Mouse (Mus musculus) neural tube, embryonic 12.5 days (tissue): Measurements from ENCODE around the gene Gm19935. TPM values are rescaled to one million over a fixed set of nuclear protein-coding genes. Genes with fewer than 3 reads are reported as not detected.

Source experiments
- ATAC-seq: fragments of 200-750 bp; cut with Nextera tagmentation; 2 replicates; pipeline ENCODE4 v1.8.0; 2017; ENCODE audit warnings: low read depth, mild to moderate bottlenecking, moderate TSS enrichment, moderate library complexity; ENCODE audit not compliant: low FRiP score
- H3K27ac ChIP-seq: fragments of 300-500 bp; sonication (generic); 2 replicates; pipeline ENCODE4 v1.5.1; 2016
- H3K27me3 ChIP-seq: fragments of 300-500 bp; sonication (generic); replicated peaks from 2 replicates; pipeline ENCODE4 v1.6.1; 2016; ENCODE audit warnings: mild to moderate bottlenecking
- H3K36me3 ChIP-seq: fragments of 300-500 bp; sonication (generic); 2 replicates; pipeline ENCODE4 v1.6.1; 2016; ENCODE audit warnings: mild to moderate bottlenecking
- H3K4me1 ChIP-seq: fragments of 300-500 bp; sonication (generic); 2 replicates; pipeline ENCODE4 v1.6.1; 2016
- H3K4me2 ChIP-seq: fragments of 300-500 bp; sonication (generic); replicated peaks from 2 replicates; pipeline ENCODE4 v1.6.1; 2016; ENCODE audit warnings: mild to moderate bottlenecking
- H3K4me3 ChIP-seq: fragments of 300-500 bp; sonication (generic); 2 replicates; pipeline ENCODE4 v1.5.1; 2016
- H3K9ac ChIP-seq: fragments of 300-500 bp; sonication (generic); 2 replicates; pipeline ENCODE4 v1.6.1; 2016; ENCODE audit warnings: mild to moderate bottlenecking
- H3K9me3 ChIP-seq: fragments of 300-500 bp; sonication (generic); 2 replicates; pipeline ENCODE4 v1.6.1; 2016; ENCODE audit warnings: mild to moderate bottlenecking
- WGBS: fragments of 180-500 bp; shearing (Covaris S2); methylation state at CpG from one replicate; pipeline ENCODE4 v1.1.7; 2016; 5-methylcytosine and 5-hydroxymethylcytosine counted together
- polyA plus RNA-seq: library from polyadenylated mRNA; unstranded; fragments of >200 nt; fragmentation: Nextera tagmentation; extraction: Ambion mirVana; gene quantifications from 2 replicates; pipeline ENCODE4 v1.2.1, GENCODE M21; 2016

Gene Gm19935
- polyA plus RNA-seq, 1 experiment from 2014 or later: 0.47 TPM

DNA sequence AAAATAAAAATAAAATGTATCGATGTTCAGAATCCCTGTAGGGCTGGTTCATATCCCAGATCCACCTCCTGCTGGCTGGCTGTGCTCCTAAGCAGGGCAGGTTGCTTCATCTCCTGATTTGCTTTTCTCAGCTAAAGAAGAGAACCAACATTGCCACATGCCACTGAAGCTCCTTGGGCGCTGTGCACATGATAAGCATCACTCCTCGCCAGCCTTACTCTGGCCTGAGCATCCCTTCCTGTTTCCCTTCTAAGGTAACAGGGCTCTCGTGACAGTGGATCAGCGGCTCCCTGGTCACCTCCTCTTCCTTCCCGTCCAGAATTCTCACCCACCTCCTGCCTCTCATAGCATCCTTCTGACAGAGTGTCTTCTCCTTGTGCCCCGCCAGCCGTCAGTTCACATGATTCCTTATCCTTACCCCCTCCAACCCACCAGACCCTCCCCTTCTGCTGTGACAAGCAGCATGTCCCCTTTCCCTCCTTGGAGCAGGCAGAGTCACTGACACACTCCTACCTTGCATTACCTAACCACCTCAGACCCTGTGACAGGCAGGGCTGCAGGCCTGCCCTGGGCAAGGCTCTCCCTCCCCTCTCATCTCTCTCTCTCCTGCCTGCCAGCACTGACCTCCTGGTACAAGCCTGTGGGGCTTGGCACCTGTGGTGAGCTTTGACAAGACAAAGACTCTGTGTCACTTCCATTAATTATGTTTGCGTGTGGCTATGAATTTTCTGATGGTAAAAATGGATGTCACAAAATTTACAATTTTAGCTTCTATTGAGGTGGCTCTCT lies 27.2 kb upstream of the Gm19935 start:
- no peak for ATAC-seq
- 81% methylated on average over 9 of the region's 9 CpGs for WGBS
- Histone ChIP-seq H3K4me1 (peaks cover 4% of the 10 kb centered on the region), H3K27me3 (no peaks in the 10 kb centered on the region), H3K36me3 (no peaks in the 10 kb centered on the region), H3K27ac (no peak overlapping the region), H3K4me3 (no peak overlapping the region), H3K9me3 (no peaks in the 10 kb centered on the region), H3K9ac (no peak overlapping the region), H3K4me2 (no peak overlapping the region)

GRCm38 (mm10) chr8:90843127-90843526 lies 25.9 kb upstream of the Gm19935 start:
- Histone ChIP-seq H3K27me3 (no peaks in the 10 kb centered on the region), H3K36me3 (no peaks in the 10 kb centered on the region), H3K27ac (no peak overlapping the region), H3K4me2 (no peak overlapping the region), H3K9me3 (no peaks in the 10 kb centered on the region), H3K9ac (no peak overlapping the region), H3K4me3 (no peak overlapping the region), H3K4me1 (no peaks in the 10 kb centered on the region)
- ATAC-seq: no peak
- WGBS: 79% methylated on average over 6 of the region's 6 CpGs

DNA sequence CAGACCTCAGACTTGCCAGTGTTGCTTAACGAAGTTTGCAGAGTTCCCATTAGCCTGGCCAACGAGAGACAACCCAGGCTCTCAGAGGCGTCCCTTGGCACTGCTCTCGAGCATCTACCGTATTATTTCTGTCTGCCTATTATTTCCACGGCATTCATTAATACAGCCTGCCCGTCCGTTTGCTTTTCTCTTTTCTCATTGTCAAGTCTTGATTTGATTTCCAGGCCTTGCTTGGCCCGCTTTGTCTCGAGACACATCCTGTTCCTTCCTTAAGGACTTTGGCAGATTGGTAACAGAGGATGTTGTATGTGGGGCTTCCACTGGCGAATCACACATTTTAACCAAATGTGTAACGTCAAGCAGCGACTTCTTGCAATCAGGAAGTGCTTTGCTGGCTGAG lies 24.1 kb upstream of the Gm19935 start:
- Histone ChIP-seq H3K27ac (no peak overlapping the region), H3K4me3 (no peak overlapping the region), H3K27me3 (no peaks in the 10 kb centered on the region), H3K4me1 (no peaks in the 10 kb centered on the region), H3K9ac (no peak overlapping the region), H3K4me2 (no peak overlapping the region), H3K36me3 (no peaks in the 10 kb centered on the region), H3K9me3 (no peaks in the 10 kb centered on the region)
- WGBS: 79% methylated on average over 13 of the region's 13 CpGs
- no peak for ATAC-seq

DNA sequence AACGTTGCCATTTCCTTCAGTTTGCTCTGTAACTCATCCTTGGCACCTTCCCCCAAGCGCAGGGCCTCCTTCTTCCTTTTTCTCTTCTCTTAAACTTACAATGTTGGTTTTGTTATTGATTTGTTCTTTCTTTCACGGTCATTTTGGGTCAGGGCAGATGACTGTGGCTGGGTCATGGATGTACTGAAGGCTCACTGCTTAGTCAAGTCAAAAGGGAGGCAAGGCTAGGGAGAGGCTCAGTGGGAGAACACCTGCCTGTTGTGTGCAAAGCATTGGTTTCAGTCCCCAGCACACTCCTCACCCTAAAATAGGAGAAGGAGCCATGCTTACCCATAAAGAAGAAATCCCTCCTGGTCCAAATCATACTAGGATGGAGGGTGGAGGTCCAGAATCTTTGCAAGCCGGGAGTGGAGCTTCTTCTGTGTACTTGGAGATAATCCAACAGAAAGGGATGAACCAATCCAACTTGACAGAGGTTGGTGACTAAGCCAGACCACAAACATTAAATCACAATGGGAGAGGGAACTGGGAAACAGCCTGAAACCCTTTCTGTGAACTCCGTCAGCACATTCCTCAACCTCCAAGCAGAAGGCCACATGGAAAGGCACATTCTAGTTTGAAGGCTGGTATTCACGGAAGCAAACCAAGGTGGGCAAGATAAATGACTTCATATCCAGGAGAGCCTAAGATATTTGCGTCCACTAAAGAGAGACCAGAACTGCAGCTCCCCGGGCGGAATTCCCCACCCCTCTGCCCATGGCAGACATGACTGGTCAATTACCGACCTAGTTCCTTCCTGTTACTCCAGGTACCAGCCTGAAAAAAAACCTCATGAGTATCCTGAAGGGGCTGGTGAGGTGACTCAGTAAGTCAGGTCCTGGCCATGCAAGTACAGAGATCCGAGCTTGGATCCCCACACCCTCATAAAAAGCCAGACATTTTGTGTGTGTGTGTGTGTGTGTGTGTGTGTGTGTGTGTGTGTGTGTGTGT lies 22.8 kb upstream of the Gm19935 start:
- Histone ChIP-seq H3K4me1 (no peaks in the 10 kb centered on the region), H3K9ac (no peak overlapping the region), H3K27me3 (no peaks in the 10 kb centered on the region), H3K4me2 (no peak overlapping the region), H3K36me3 (no peaks in the 10 kb centered on the region), H3K9me3 (no peaks in the 10 kb centered on the region), H3K27ac (no peak overlapping the region), H3K4me3 (no peak overlapping the region)
- WGBS: 72% methylated on average over 11 of the region's 11 CpGs
- ATAC-seq: no peak

DNA sequence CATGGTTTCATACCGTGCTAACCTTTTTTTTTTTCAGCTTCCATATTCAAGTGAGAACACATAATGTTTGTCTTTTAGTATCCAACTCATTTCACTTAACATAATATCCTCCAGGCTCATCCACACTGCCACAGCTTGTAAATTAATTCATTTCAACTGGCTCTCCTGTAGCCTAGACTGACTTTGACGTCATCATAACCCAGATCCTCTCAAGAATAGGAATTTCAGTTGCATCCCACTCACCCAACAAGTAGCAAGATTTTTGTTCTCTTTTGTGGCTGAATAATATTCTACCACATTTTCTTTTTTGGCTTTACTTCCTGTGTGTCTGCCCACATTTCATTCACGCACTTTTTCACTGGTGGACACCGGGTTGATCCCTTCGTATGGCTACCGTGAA lies 20.2 kb upstream of the Gm19935 start:
- WGBS: 91% methylated on average over 6 of the region's 6 CpGs
- Histone ChIP-seq H3K4me3 (no peak overlapping the region), H3K9me3 (no peaks in the 10 kb centered on the region), H3K27ac (no peak overlapping the region), H3K36me3 (no peaks in the 10 kb centered on the region), H3K9ac (no peak overlapping the region), H3K4me1 (peaks cover 8% of the 10 kb centered on the region; the same call in 1 of the 2 replicates), H3K27me3 (no peaks in the 10 kb centered on the region), H3K4me2 (no peak overlapping the region)
- ATAC-seq: no peak

GRCm38 (mm10) chr8:90834321-90834672 lies 17.1 kb upstream of the Gm19935 start:
- no peak for ATAC-seq
- Histone ChIP-seq H3K4me2 (no peak overlapping the region), H3K9me3 (no peaks in the 10 kb centered on the region), H3K27me3 (no peaks in the 10 kb centered on the region), H3K4me3 (no peak overlapping the region), H3K36me3 (no peaks in the 10 kb centered on the region), H3K9ac (no peak overlapping the region), H3K27ac (no peak overlapping the region), H3K4me1 (peaks cover 12% of the 10 kb centered on the region)
- 86% methylated on average over 3 of the region's 3 CpGs for WGBS

- Histone ChIP-seq H3K27me3 (no peaks in the 10 kb centered on the region), H3K27ac (no peak overlapping the region), H3K9ac (no peak overlapping the region), H3K4me2 (no peak overlapping the region), H3K36me3 (no peaks in the 10 kb centered on the region), H3K9me3 (no peaks in the 10 kb centered on the region), H3K4me1 (peaks cover 17% of the 10 kb centered on the region), H3K4me3 (no peak overlapping the region)
- ATAC-seq: no peak
- WGBS: 65% methylated on average over 6 of the region's 6 CpGs
Measured at GRCm38 (mm10) chr8:90833628-90834320, 16.6 kb upstream of the Gm19935 start.

DNA sequence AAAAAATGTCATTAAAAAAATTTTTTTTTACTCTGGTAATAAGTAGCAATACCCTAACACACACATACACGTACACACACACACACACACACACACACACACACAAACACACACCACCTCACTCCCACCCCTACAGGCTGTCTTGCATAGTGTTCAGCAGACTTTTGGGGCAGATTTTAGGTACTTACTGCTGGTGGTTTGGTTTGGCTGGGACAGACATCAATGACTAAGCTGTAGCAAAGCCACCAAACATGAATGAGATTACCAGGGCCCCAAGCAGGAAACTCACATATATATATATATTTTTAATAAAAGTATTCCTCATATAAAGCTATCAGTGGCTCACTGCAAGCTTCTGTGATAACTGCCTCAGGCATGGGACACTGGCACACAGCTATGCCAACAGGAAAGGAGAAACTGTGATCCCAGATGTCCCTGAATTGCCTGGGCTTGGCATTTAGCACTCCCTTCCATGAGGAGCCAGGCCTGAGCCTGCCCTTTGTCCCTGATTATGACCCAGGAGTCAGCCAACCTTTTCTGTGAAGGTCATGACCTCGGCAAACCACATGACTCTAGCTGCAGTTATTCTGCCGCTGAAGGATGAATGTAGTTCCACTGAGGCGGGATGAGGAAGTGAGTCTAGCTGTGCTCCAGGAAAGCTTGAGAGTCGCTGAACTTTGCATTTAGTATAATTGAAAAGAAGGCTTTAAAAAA lies 15.5 kb upstream of the Gm19935 start:
- ATAC-seq: no peak

DNA sequence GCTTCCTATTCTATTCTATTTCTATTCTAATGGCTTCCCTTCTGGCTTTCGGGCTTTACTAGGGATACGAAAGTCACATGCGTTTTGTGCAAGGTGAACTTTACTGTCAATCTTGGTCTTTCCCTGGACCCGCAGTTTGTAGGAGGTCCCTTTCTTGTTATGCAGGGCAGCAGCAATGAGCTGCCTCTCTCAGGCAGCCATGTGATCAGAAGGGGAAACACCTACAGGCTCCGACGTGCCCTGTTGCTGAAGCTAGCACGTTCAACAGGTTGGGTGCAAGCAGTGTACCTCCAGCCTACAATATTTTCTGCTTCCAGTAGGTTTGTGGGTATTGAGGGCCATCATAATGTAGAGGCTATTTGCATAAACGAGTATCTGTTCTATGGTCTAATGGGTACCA lies 13.8 kb upstream of the Gm19935 start:
- Histone ChIP-seq H3K4me1 (peaks cover 18% of the 10 kb centered on the region), H3K9me3 (no peaks in the 10 kb centered on the region), H3K4me3 (no peak overlapping the region), H3K27me3 (no peaks in the 10 kb centered on the region), H3K27ac (no peak overlapping the region), H3K4me2 (no peak overlapping the region), H3K9ac (no peak overlapping the region), H3K36me3 (no peaks in the 10 kb centered on the region)
- ATAC-seq: no peak
- WGBS: 67% methylated on average over 8 of the region's 8 CpGs

More for the DNA sequence above, 15.5 kb upstream of the Gm19935 start:
- Histone ChIP-seq H3K9ac (no peak overlapping the region), H3K27ac (no peak overlapping the region), H3K27me3 (no peaks in the 10 kb centered on the region), H3K4me2 (no peak overlapping the region), H3K9me3 (no peaks in the 10 kb centered on the region), H3K4me3 (no peak overlapping the region), H3K36me3 (no peaks in the 10 kb centered on the region), H3K4me1 (peaks cover 18% of the 10 kb centered on the region)
- 24% methylated on average over 5 of the region's 5 CpGs for WGBS

DNA sequence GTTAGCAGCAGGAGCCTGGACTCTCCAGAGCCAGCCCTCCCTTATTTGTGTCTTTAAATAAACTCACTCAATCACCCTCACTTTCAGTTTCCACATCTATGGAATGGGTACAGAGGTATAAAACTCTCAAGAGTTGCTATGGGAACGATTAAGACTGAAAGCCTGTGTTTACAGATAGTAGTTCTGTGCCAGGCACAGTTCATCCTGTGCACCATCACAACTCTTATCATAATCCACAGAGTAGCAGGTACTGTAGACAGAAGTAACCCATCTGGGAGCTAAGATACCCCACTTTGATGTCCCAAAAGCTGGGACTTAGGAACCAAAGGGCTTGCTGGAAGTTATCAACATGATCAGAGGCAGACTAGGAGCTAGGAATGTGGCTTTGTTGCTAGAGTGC lies 12.6 kb upstream of the Gm19935 start:
- no peak overlapping the region for H3K4me3 ChIP-seq
- peak overlapping the region; percentile 78 for H3K4me2 ChIP-seq
- peaks cover 18% of the 10 kb centered on the region for H3K4me1 ChIP-seq
- no peak overlapping the region for H3K27ac ChIP-seq
- 88% methylated on average over 1 of the region's 1 CpGs for WGBS
- no peaks in the 10 kb centered on the region for H3K9me3 ChIP-seq
- no peaks in the 10 kb centered on the region for H3K36me3 ChIP-seq
- H3K9ac ChIP-seq: no peak overlapping the region
- no peaks in the 10 kb centered on the region for H3K27me3 ChIP-seq
- ATAC-seq: no peak

DNA sequence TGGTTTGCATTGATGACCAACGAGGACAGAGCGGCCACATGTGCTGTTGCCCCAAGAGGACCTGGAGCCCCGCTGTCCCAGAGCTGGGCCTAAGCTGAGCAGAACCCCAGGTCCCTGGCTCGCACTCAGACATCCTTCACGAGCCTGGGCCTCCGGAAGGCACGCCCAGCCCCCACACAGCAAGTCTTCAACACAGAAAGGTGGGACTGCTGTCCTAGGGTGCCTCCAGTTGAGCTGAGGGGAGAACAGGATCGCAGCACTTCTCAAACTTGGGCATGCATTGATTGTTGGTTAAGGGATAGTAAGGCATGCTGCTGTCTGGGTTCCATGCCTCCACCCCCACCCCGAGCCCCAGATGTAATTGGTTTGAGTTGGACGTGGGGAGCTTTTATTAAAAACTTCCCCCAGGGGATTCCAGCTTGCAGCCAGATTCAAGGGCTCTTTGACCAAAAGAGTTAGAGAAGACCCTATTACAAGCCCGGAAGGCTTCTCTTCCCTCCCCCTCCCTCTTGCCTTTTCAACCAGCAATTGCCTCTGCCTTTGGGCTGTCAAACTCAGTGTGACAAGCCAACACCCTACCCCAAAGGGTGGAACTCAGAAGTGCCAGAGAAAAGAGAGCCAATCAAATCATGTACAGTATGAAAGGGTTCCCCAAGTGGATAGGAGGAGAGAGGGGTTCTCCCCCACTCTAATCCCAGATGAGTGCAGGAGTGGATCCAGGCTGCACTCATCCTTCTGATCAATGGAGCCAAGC lies 12.0 kb upstream of the Gm19935 start:
- WGBS: 3% methylated on average over 11 of the region's 11 CpGs
- ATAC-seq: peak; percentile 71
- no peaks in the 10 kb centered on the region for H3K27me3 ChIP-seq
- peak overlapping the region; percentile 78 for H3K4me2 ChIP-seq
- peak overlapping the region; percentile 45 for H3K4me3 ChIP-seq
- H3K9me3 ChIP-seq: no peaks in the 10 kb centered on the region
- 0 out of 2 replicates have a peak overlapping the region, but pooled peaks have one; percentile 16 for H3K27ac ChIP-seq
- H3K36me3 ChIP-seq: no peaks in the 10 kb centered on the region
- peaks cover 18% of the 10 kb centered on the region for H3K4me1 ChIP-seq
- peak overlapping the region; percentile 61 for H3K9ac ChIP-seq
